Mouse (Mus musculus): ENCODE results near the gene Vwa2. TPM values are rescaled to one million over a fixed set of nuclear protein-coding genes. Genes with fewer than 3 reads are reported as not detected.

Gene Vwa2
- polyA plus RNA-seq, 1 experiment from 2014 or later, result 0.11 TPM

- no peaks in the 10 kb centered on the region for H3K9me3 ChIP-seq (replicated peaks; ENCODE audit: control insufficient read depth, low read length)
These were observed 72.7 kb downstream of the Vwa2 start for GRCm38 (mm10) chr19:56946727-56947126.

DNA sequence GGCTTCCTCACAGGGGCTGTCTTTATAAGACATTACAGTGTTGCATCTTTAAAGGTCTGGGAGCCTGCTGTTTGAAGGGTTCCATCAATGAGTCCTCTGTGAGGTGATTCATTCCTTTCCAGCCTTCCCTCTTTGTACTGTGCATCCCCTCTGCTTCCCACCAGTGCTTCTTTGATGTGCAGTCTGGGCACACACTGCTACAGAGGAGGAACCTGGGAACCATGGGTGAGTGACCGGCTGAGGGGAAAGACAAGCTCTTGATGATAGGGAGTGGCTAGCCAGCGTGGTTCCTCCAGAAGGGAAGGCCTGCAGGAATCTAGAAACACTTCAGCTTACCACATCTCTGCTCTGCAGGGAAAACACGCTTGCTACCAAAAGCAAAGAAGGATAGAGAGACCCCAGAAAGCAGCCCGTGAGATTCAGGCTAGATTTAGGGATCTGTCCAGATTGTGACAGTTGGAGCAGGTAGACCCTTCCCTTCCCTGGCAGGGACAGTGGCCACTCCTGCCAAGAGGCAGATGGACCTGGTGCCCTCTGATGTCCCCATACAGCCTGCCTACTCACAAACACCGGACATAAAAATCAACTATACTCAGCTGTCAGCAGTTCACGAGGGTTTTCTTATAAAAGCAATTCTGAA is 74.0 kb downstream of the Vwa2 start:
- Histone ChIP-seq H3K27ac (ENCODE audit: low read depth, low read length) (no peak overlapping the region), H3K27me3 (ENCODE audit: control insufficient read depth, insufficient read depth, low read length) (no peaks in the 10 kb centered on the region)
- WGBS (ENCODE audit: insufficient replicate concordance), result 64% methylated on average over 6 of the region's 6 CpGs

More at GRCm38 (mm10) chr19:56946727-56947126, 72.7 kb downstream of the Vwa2 start:
- Histone ChIP-seq H3K9ac (ENCODE audit: low read depth, low read length) (no peak overlapping the region), H3K27ac (ENCODE audit: low read depth, low read length) (no peak overlapping the region), H3K36me3 (ENCODE audit: control insufficient read depth, insufficient read depth, low read length) (no peaks in the 10 kb centered on the region), H3K4me1 (ENCODE audit: control insufficient read depth, insufficient read depth, low read length) (no peaks in the 10 kb centered on the region; the same call in 1 of the 2 replicates), H3K4me2 (no peak overlapping the region), H3K4me3 (ENCODE audit: low read depth, low read length) (no peak overlapping the region), H3K27me3 (ENCODE audit: control insufficient read depth, insufficient read depth, low read length) (no peaks in the 10 kb centered on the region)
- ATAC-seq (replicated peaks; ENCODE audit: insufficient number of reproducible peaks, low FRiP score, low TSS enrichment), result no peak
- WGBS (ENCODE audit: insufficient replicate concordance), result 80% methylated on average over 3 of the region's 3 CpGs

GRCm38 (mm10) chr19:56949868-56950267 is 75.8 kb downstream of the Vwa2 start:
- Histone ChIP-seq H3K9ac (ENCODE audit: low read depth, low read length) (0 out of 2 replicates have a peak overlapping the region, but pooled peaks have one; percentile 16), H3K4me1 (ENCODE audit: control insufficient read depth, insufficient read depth, low read length) (no peaks in the 10 kb centered on the region; the same call in 1 of the 2 replicates), H3K36me3 (ENCODE audit: control insufficient read depth, insufficient read depth, low read length) (no peaks in the 10 kb centered on the region), H3K4me3 (ENCODE audit: low read depth, low read length) (no peak overlapping the region), H3K27me3 (ENCODE audit: control insufficient read depth, insufficient read depth, low read length) (no peaks in the 10 kb centered on the region), H3K4me2 (no peak overlapping the region), H3K9me3 (replicated peaks; ENCODE audit: control insufficient read depth, low read length) (no peaks in the 10 kb centered on the region), H3K27ac (ENCODE audit: low read depth, low read length) (no peak overlapping the region)
- 50% methylated on average over 8 of the region's 8 CpGs for WGBS (ENCODE audit: insufficient replicate concordance)
- no peak for ATAC-seq (replicated peaks; ENCODE audit: insufficient number of reproducible peaks, low FRiP score, low TSS enrichment)

More for the DNA sequence above, 74.0 kb downstream of the Vwa2 start:
- Histone ChIP-seq H3K4me1 (ENCODE audit: control insufficient read depth, insufficient read depth, low read length) (no peaks in the 10 kb centered on the region; the same call in 1 of the 2 replicates), H3K4me3 (ENCODE audit: low read depth, low read length) (no peak overlapping the region), H3K9ac (ENCODE audit: low read depth, low read length) (no peak overlapping the region), H3K36me3 (ENCODE audit: control insufficient read depth, insufficient read depth, low read length) (no peaks in the 10 kb centered on the region), H3K4me2 (no peak overlapping the region), H3K9me3 (replicated peaks; ENCODE audit: control insufficient read depth, low read length) (no peaks in the 10 kb centered on the region)
- no peak for ATAC-seq (replicated peaks; ENCODE audit: insufficient number of reproducible peaks, low FRiP score, low TSS enrichment)

DNA sequence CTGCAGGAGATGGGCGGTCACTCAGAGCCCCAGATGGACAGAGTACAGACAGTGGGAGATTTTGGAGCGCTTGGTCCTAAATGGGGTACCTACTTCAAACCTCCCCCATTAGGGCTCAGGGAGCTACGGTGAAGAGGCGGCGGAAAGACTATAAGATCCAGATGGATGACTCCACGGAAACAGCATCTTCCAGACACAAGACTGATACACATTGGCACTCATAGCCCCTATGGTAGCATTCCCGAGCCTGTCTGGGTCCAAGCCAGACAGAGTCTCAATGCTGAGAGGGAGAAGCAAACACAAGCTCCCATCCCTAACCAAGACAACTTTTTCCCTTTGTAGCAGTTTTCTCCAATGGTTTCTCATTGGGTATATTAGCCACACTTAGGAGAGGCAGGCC is 76.8 kb downstream of the Vwa2 start:
- Histone ChIP-seq H3K27ac (ENCODE audit: low read depth, low read length) (no peak overlapping the region), H3K36me3 (ENCODE audit: control insufficient read depth, insufficient read depth, low read length) (no peaks in the 10 kb centered on the region), H3K4me1 (ENCODE audit: control insufficient read depth, insufficient read depth, low read length) (no peaks in the 10 kb centered on the region; the same call in 1 of the 2 replicates), H3K9ac (ENCODE audit: low read depth, low read length) (no peak overlapping the region), H3K4me3 (ENCODE audit: low read depth, low read length) (no peak overlapping the region), H3K27me3 (ENCODE audit: control insufficient read depth, insufficient read depth, low read length) (no peaks in the 10 kb centered on the region), H3K9me3 (replicated peaks; ENCODE audit: control insufficient read depth, low read length) (no peaks in the 10 kb centered on the region), H3K4me2 (no peak overlapping the region)
- no peak for ATAC-seq (replicated peaks; ENCODE audit: insufficient number of reproducible peaks, low FRiP score, low TSS enrichment)
- 85% methylated on average over 7 of the region's 7 CpGs for WGBS (ENCODE audit: insufficient replicate concordance)

DNA sequence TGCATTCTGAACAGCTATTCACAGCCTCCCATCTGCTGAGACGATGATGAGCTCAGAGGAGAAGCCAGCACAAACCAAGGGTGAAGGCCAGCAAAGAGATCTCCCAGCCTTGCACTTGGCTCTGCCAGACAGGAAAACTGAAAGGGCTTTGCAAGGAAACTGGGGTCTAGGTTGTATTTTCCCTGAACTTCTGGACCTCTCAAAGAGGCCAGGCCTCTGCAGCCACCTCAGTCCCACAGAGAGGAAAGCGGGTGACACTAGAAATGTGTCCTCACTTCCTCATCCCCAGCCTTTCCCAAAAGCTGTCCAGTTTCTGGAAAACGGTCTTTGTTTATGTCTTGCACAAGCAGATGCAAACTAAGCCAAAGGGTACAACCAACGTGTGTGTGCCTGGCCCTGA is 79.8 kb downstream of the Vwa2 start:
- Histone ChIP-seq H3K36me3 (ENCODE audit: control insufficient read depth, insufficient read depth, low read length) (no peaks in the 10 kb centered on the region), H3K27me3 (ENCODE audit: control insufficient read depth, insufficient read depth, low read length) (no peaks in the 10 kb centered on the region), H3K9ac (ENCODE audit: low read depth, low read length) (no peak overlapping the region), H3K27ac (ENCODE audit: low read depth, low read length) (no peak overlapping the region), H3K4me3 (ENCODE audit: low read depth, low read length) (no peak overlapping the region), H3K4me1 (ENCODE audit: control insufficient read depth, insufficient read depth, low read length) (no peaks in the 10 kb centered on the region; the same call in none of the 2 replicates), H3K4me2 (no peak overlapping the region), H3K9me3 (replicated peaks; ENCODE audit: control insufficient read depth, low read length) (no peaks in the 10 kb centered on the region)
- ATAC-seq (replicated peaks; ENCODE audit: insufficient number of reproducible peaks, low FRiP score, low TSS enrichment), result no peak
- WGBS (ENCODE audit: insufficient replicate concordance), result 77% methylated on average over 4 of the region's 4 CpGs

DNA sequence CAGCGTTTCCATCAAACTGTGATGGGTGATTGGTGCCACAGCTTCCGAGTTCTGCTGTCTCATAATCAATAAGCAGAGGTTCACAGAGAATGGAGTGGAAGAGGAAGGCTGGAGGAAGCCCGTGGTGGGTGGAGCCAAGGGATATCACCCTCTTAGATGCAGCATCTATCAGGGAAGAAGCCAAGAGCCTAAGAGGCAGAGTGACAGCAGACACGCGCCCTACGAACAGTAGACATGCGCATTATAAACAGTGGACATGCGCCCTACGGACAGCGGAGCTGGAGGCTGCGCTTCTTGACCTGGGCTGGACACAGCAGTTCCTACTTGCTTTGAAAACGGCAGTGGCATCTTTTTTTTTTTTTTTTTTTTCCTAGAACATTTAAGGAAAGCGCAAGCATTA is 80.8 kb downstream of the Vwa2 start:
- whole genome bisulfite sequencing (ENCODE audit: insufficient replicate concordance), result 78% methylated on average over 13 of the region's 13 CpGs

DNA sequence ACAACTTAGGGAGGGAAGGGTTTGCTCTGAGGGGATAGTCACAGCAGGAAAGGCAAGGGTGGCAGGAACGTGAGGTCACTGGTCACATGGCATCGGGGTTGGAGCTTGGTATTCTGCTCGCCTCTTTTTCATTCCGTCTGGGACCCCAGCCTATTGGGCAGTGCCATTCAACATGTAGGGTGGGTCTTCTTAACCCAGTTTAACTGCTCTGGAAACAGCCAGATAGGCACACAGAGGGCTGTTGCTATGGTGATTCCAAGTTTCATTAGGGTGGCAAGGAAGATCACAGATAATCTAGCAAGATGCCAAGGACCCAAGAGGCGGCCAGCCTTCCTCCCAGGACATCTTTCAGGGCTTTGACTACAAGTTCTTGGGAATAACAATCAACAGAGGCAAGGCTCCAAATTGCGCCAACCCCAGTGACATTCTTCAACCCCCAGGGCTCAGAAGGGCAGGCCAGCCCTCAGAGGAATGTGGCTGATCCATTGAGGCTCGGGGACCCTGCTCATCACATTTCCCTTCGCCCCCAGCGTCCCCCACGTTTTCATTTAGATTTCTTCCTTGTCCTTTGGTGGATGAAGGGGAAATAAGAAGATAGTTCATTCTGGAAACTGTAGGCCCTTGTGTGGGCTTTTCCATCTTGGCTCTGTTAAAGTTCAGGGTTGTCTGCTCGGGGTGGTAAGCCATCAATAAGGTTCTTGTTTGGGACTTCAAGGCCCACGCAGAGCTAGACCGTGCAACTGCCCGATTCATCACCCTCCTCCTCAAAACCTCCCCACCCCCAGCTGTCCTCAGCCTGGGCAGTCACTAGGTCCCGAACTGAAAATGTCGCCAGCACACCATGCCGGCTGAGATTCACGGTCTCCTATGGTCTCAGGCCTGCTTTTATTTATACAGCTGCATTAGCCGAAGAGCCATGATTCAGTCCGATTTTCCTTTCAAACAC is 81.8 kb downstream of the Vwa2 start:
- H3K9me3 ChIP-seq (replicated peaks; ENCODE audit: control insufficient read depth, low read length), result no peaks in the 10 kb centered on the region
- H3K9ac ChIP-seq (ENCODE audit: low read depth, low read length), result no peak overlapping the region
- no peaks in the 10 kb centered on the region for H3K27me3 ChIP-seq (ENCODE audit: control insufficient read depth, insufficient read depth, low read length)
- H3K27ac ChIP-seq (ENCODE audit: low read depth, low read length), result no peak overlapping the region
- H3K4me3 ChIP-seq (ENCODE audit: low read depth, low read length), result no peak overlapping the region
- ATAC-seq (replicated peaks; ENCODE audit: insufficient number of reproducible peaks, low FRiP score, low TSS enrichment), result no peak
- H3K4me1 ChIP-seq (ENCODE audit: control insufficient read depth, insufficient read depth, low read length), result peaks cover 8% of the 10 kb centered on the region
- WGBS (ENCODE audit: insufficient replicate concordance), result 72% methylated on average over 20 of the region's 20 CpGs
- no peak overlapping the region for H3K4me2 ChIP-seq
- H3K36me3 ChIP-seq (ENCODE audit: control insufficient read depth, insufficient read depth, low read length), result no peaks in the 10 kb centered on the region

More for the DNA sequence above, 80.8 kb downstream of the Vwa2 start:
- H3K9me3 ChIP-seq (replicated peaks; ENCODE audit: control insufficient read depth, low read length), result no peaks in the 10 kb centered on the region
- no peak overlapping the region for H3K27ac ChIP-seq (ENCODE audit: low read depth, low read length)
- ATAC-seq (replicated peaks; ENCODE audit: insufficient number of reproducible peaks, low FRiP score, low TSS enrichment), result no peak
- H3K4me3 ChIP-seq (ENCODE audit: low read depth, low read length), result no peak overlapping the region
- H3K4me1 ChIP-seq (ENCODE audit: control insufficient read depth, insufficient read depth, low read length), result peaks cover 8% of the 10 kb centered on the region
- H3K4me2 ChIP-seq, result no peak overlapping the region
- no peak overlapping the region for H3K9ac ChIP-seq (ENCODE audit: low read depth, low read length)
- no peaks in the 10 kb centered on the region for H3K36me3 ChIP-seq (ENCODE audit: control insufficient read depth, insufficient read depth, low read length)
- H3K27me3 ChIP-seq (ENCODE audit: control insufficient read depth, insufficient read depth, low read length), result no peaks in the 10 kb centered on the region

DNA sequence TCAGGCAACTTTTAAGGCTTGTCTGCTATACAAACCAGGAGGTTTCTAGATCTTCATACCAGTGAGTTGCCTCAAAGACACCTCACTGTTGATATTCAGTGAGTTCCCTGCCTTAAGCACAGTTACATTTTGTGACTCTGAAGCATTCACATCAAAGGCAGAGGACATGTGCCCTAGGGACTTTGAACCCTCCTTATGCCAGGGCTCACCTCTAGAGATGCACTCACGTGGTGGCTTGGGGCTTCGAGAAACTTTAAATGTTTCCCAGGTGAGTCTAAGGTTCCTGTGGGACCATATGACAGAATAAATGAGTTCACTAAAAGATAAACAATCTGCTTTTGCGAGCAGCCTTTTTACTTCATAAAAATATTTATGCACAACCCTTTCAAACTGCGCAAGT is 84.0 kb downstream of the Vwa2 start:
- Histone ChIP-seq H3K4me2 (no peak overlapping the region), H3K36me3 (ENCODE audit: control insufficient read depth, insufficient read depth, low read length) (no peaks in the 10 kb centered on the region), H3K4me3 (ENCODE audit: low read depth, low read length) (no peak overlapping the region), H3K27ac (ENCODE audit: low read depth, low read length) (no peak overlapping the region), H3K9me3 (replicated peaks; ENCODE audit: control insufficient read depth, low read length) (no peaks in the 10 kb centered on the region), H3K9ac (ENCODE audit: low read depth, low read length) (no peak overlapping the region), H3K4me1 (ENCODE audit: control insufficient read depth, insufficient read depth, low read length) (peaks cover 8% of the 10 kb centered on the region), H3K27me3 (ENCODE audit: control insufficient read depth, insufficient read depth, low read length) (no peaks in the 10 kb centered on the region)
- WGBS (ENCODE audit: insufficient replicate concordance), result 78% methylated on average over 4 of the region's 4 CpGs
- no peak for ATAC-seq (replicated peaks; ENCODE audit: insufficient number of reproducible peaks, low FRiP score, low TSS enrichment)

All from heart, embryonic 11.5 days (tissue).